Mouse (Mus musculus): ENCODE results near the gene Ccdc42. TPM values are rescaled to one million over a fixed set of nuclear protein-coding genes. Genes with fewer than 3 reads are reported as not detected.

Ccdc42 gene
- total and polyA plus RNA-seq, 3 experiments, result not detected

DNA sequence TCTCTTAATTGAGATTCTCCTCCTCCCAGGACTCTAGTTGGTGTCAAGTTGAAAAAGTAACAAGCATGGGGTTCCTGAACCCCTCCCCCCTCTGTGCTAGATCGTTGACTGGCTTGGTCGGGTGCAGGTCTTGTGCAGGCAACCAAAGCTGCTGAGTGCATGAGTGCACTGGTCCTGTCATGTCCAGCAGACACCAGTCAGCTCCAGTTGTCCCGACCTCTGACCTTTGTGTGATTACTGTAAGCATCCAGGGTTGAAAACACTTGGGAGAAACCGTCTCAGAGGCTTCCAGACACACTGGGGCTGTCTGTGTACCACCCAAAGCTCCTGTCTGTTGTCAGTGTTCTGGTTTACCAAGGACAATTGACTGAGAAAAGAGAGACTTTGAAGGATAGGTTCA is 36.5 kb upstream of the Ccdc42 start:
- no peak overlapping the region for H3K27ac ChIP-seq (ENCODE audit: control insufficient read depth, low read depth, low read length)
- no peak overlapping the region for H3K4me3 ChIP-seq (ENCODE audit: control insufficient read depth in 1 of 2, insufficient read depth in 1 of 2, low read depth in 2 of 2, low read length in 2 of 2)
- H3K36me3 ChIP-seq (ENCODE audit: control insufficient read depth in 1 of 2, insufficient read depth in 2 of 2, low read length in 2 of 2), result no peaks in the 10 kb centered on the region
- H3K27me3 ChIP-seq (ENCODE audit: control insufficient read depth in 1 of 2, insufficient read depth in 2 of 2, low read length in 2 of 2), result no peaks in the 10 kb centered on the region
- H3K9ac ChIP-seq (ENCODE audit: control insufficient read depth, low read depth, low read length, poor library complexity, severe bottlenecking), result no peak overlapping the region
- no peaks in the 10 kb centered on the region for H3K79me2 ChIP-seq (ENCODE audit: control insufficient read depth, insufficient read depth, low read length, poor library complexity)
- no peak for DNase-seq (ENCODE audit: low read depth, low spot score)
- H3K4me1 ChIP-seq (ENCODE audit: control insufficient read depth in 1 of 2, insufficient read depth in 2 of 2, low read length in 2 of 2), result no peaks in the 10 kb centered on the region
- TF ChIP-seq MYC (IDR thresholded peaks at IDR 0.05; ENCODE audit: low read depth, low read length) (no peak), ZC3H11A (IDR thresholded peaks at IDR 0.05; ENCODE audit: low read depth, low read length) (no peak), MXI1 (IDR thresholded peaks at IDR 0.05; ENCODE audit: low read depth, low read length) (no peak), UBTF (IDR thresholded peaks at IDR 0.05; ENCODE audit: borderline replicate concordance, insufficient read depth, low read depth, low read length) (no peak), POLR2AphosphoS2 (IDR thresholded peaks at IDR 0.05; ENCODE audit: low read length) (no peak), SMC3 (IDR thresholded peaks at IDR 0.05; ENCODE audit: low read depth, low read length) (no peak), ZMIZ1 (IDR thresholded peaks at IDR 0.05; ENCODE audit: low read depth, low read length) (no peak), MAZ (IDR thresholded peaks at IDR 0.05; ENCODE audit: low read depth, low read length) (no peak)
- H3K9me3 ChIP-seq (replicated peaks; ENCODE audit: insufficient read depth, low read length), result no peaks in the 10 kb centered on the region

DNA sequence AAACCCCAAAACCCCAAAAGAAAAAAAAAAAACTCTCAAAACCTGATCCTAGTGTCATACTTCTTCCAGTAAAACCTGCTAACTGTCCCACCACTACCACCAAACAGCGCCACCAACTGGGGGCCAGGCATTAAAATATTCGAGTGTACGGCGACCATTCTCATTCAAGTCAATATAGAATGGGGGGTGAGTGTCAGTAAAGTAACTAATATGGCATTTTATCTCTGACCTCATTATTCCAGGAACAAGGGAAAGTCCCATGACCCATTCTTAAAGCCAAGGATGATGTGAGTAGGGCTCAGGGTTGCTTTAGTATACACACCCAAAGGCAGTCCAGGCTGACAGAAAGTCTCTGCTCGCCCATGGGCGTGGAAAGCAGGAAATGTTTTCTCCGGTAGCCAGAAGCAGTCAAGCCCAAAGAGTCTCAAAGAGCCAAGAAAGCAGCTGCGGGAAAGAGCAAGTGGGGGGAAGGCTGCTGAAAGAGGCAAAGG is 32.8 kb upstream of the Ccdc42 start:
- Histone ChIP-seq H3K9ac (ENCODE audit: control insufficient read depth, low read depth, low read length, poor library complexity, severe bottlenecking) (no peak overlapping the region), H3K27ac (ENCODE audit: control insufficient read depth, low read depth, low read length) (no peak overlapping the region), H3K79me2 (ENCODE audit: control insufficient read depth, insufficient read depth, low read length, poor library complexity) (no peaks in the 10 kb centered on the region), H3K27me3 (ENCODE audit: control insufficient read depth in 1 of 2, insufficient read depth in 2 of 2, low read length in 2 of 2) (no peaks in the 10 kb centered on the region), H3K36me3 (ENCODE audit: control insufficient read depth in 1 of 2, insufficient read depth in 2 of 2, low read length in 2 of 2) (no peaks in the 10 kb centered on the region), H3K4me1 (ENCODE audit: control insufficient read depth in 1 of 2, insufficient read depth in 2 of 2, low read length in 2 of 2) (no peaks in the 10 kb centered on the region), H3K9me3 (replicated peaks; ENCODE audit: insufficient read depth, low read length) (no peaks in the 10 kb centered on the region), H3K4me3 (ENCODE audit: control insufficient read depth in 1 of 2, insufficient read depth in 1 of 2, low read depth in 2 of 2, low read length in 2 of 2) (no peak overlapping the region)
- TF ChIP-seq ZNF384 (IDR thresholded peaks at IDR 0.05; ENCODE audit: low read depth, low read length) (peak; percentile 71), USF1 (IDR thresholded peaks at IDR 0.05; ENCODE audit: low read depth, low read length) (no peak), ZC3H11A (IDR thresholded peaks at IDR 0.05; ENCODE audit: low read depth, low read length) (peak; percentile 71), MEF2A (IDR thresholded peaks at IDR 0.05; ENCODE audit: extremely low read depth, insufficient replicate concordance, low read depth, low read length, poor library complexity, severe bottlenecking) (no peak), CTCF (IDR thresholded peaks at IDR 0.05 in 2 of 3, conservative IDR thresholded peaks at IDR 0.05 in 1 of 3; ENCODE audit: control insufficient read depth in 1 of 3, insufficient read depth in 1 of 3, low read depth in 2 of 3, low read length in 3 of 3, poor library complexity in 1 of 3, severe bottlenecking in 1 of 3) (peak; percentile 54 to 91 (median 89)), HCFC1 (IDR thresholded peaks at IDR 0.05; ENCODE audit: low read depth, low read length) (no peak), SMC3 (IDR thresholded peaks at IDR 0.05; ENCODE audit: low read depth, low read length) (peak; percentile 88), GABPA (IDR thresholded peaks at IDR 0.05; ENCODE audit: low read depth, low read length) (no peak), RAD21 (IDR thresholded peaks at IDR 0.05; ENCODE audit: low read depth, low read length) (peak; percentile 71)
- peak; percentile 69 for DNase-seq (ENCODE audit: low read depth, low spot score)

Data from MEL (cell line).